Mouse (Mus musculus): ENCODE results near the gene Osbpl6. TPM values are rescaled to one million over a fixed set of nuclear protein-coding genes. Genes with fewer than 3 reads are reported as not detected.

Gene Osbpl6
- polyA plus RNA-seq, 2 experiments: 8.9 to 11.5 TPM

DNA sequence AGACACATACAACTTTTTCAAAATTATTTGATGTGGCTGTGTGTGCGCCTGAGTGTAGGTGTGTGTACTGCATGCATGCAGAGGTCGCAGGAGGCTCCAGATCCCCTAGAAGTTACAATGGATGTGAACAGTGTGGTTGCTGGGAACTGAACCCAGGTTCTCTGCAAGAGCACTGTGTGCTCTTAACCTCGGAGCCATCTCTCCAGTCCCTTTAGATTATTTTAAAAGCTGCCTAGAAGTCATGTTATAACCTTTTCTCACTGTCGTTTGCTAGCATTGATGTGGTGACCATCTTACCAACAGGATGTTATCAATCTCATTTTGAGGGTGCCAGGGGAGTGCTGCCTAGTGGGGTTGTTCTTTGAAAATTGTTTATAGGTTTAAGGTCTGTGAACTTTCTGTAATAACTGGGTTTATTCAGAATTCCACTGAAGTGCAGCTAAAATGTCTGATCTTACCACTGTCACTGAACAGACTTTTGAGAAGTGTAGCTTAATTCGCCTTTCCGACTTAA lies 15.2 kb downstream of the Osbpl6 start:
- no peak for TF ChIP-seq POLR2A (IDR thresholded peaks at IDR 0.05; ENCODE audit: borderline replicate concordance, extremely low read depth, insufficient read depth, insufficient read length)
- DNase-seq (ENCODE audit: low spot score) (no peak), ATAC-seq (ENCODE audit: low FRiP score, low read depth) (no peak)
- Histone ChIP-seq H3K4me3 (replicated peaks; ENCODE audit: low read length) (no peak overlapping the region), H3K27ac (replicated peaks; ENCODE audit: low read depth, low read length) (no peak overlapping the region), H3K36me3 (ENCODE audit: control insufficient read depth, insufficient read depth, low read length) (no peaks in the 10 kb centered on the region), H3K9ac (ENCODE audit: low read depth, low read length, severe bottlenecking) (no peak overlapping the region), H3K27me3 (ENCODE audit: control insufficient read depth, insufficient read depth, low read length) (no peaks in the 10 kb centered on the region), H3K4me2 (replicated peaks; ENCODE audit: low read depth, low read length, severe bottlenecking) (no peak overlapping the region), H3K4me1 (ENCODE audit: control insufficient read depth, insufficient read depth, low read length) (no peaks in the 10 kb centered on the region), H3K9me3 (ENCODE audit: control insufficient read depth, low read length) (no peaks in the 10 kb centered on the region)
- WGBS: 53% methylated on average over 6 of the region's 6 CpGs

DNA sequence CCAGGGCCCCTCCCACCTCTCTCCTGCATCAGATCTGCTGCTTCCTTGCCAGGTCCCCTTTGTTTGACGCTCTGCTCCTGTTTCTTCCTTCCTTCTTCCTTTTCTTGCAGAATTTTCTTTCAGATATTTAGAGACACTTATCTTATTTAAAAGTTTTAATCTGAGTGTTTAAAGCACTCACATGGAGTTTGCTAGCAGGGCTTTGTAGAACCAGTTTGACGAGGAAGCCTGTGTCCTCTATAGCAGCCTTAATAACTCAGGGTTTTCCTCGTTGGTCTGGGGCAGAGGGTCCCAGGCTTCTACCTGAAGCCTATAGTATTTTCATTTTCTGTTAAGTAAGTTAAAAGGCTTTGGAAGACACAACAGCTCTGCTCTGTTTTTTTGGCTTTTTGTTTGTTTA lies 20.5 kb downstream of the Osbpl6 start:
- H3K4me3 ChIP-seq (replicated peaks; ENCODE audit: low read length): no peak overlapping the region
- no peaks in the 10 kb centered on the region for H3K36me3 ChIP-seq (ENCODE audit: control insufficient read depth, insufficient read depth, low read length)
- no peak overlapping the region for H3K9ac ChIP-seq (ENCODE audit: low read depth, low read length, severe bottlenecking)
- WGBS: 62% methylated on average over 3 of the region's 3 CpGs
- H3K9me3 ChIP-seq (ENCODE audit: control insufficient read depth, low read length): no peaks in the 10 kb centered on the region
- no peaks in the 10 kb centered on the region for H3K4me1 ChIP-seq (ENCODE audit: control insufficient read depth, insufficient read depth, low read length)
- H3K27ac ChIP-seq (replicated peaks; ENCODE audit: low read depth, low read length): no peak overlapping the region
- H3K4me2 ChIP-seq (replicated peaks; ENCODE audit: low read depth, low read length, severe bottlenecking): no peak overlapping the region
- ATAC-seq (ENCODE audit: low FRiP score, low read depth) (no peak), DNase-seq (ENCODE audit: low spot score) (no peak)
- H3K27me3 ChIP-seq (ENCODE audit: control insufficient read depth, insufficient read depth, low read length): no peaks in the 10 kb centered on the region
- TF ChIP-seq POLR2A (IDR thresholded peaks at IDR 0.05; ENCODE audit: borderline replicate concordance, extremely low read depth, insufficient read depth, insufficient read length): no peak

DNA sequence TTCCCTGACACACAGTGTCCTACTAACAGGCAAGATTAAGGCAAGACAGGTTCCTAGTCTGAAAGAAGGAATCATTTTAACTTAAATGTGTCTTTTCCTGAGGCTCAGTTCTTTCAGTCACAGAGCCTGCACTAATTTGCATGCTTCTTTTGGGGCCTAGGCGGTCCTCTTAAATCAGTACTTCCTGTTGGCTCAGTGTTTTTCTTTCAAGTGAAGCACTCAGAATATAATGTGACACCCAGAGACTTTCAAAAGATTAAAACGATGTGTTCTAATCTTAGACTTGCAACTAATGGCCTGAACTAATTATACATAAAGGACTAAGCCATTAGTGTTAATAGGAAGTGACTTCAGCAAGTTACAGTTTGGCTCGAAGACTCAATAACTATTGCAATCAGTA lies 23.0 kb downstream of the Osbpl6 start:
- 34% methylated on average over 3 of the region's 3 CpGs for WGBS
- Histone ChIP-seq H3K27ac (replicated peaks; ENCODE audit: low read depth, low read length) (no peak overlapping the region), H3K9me3 (ENCODE audit: control insufficient read depth, low read length) (no peaks in the 10 kb centered on the region), H3K4me1 (ENCODE audit: control insufficient read depth, insufficient read depth, low read length) (peaks cover 3% of the 10 kb centered on the region; the same call in 1 of the 2 replicates), H3K4me3 (replicated peaks; ENCODE audit: low read length) (no peak overlapping the region), H3K36me3 (ENCODE audit: control insufficient read depth, insufficient read depth, low read length) (no peaks in the 10 kb centered on the region), H3K27me3 (ENCODE audit: control insufficient read depth, insufficient read depth, low read length) (no peaks in the 10 kb centered on the region), H3K4me2 (replicated peaks; ENCODE audit: low read depth, low read length, severe bottlenecking) (no peak overlapping the region), H3K9ac (ENCODE audit: low read depth, low read length, severe bottlenecking) (no peak overlapping the region)
- DNase-seq (ENCODE audit: low spot score) (no peak), ATAC-seq (ENCODE audit: low FRiP score, low read depth) (no peak)
- no peak for TF ChIP-seq POLR2A (IDR thresholded peaks at IDR 0.05; ENCODE audit: borderline replicate concordance, extremely low read depth, insufficient read depth, insufficient read length)

DNA sequence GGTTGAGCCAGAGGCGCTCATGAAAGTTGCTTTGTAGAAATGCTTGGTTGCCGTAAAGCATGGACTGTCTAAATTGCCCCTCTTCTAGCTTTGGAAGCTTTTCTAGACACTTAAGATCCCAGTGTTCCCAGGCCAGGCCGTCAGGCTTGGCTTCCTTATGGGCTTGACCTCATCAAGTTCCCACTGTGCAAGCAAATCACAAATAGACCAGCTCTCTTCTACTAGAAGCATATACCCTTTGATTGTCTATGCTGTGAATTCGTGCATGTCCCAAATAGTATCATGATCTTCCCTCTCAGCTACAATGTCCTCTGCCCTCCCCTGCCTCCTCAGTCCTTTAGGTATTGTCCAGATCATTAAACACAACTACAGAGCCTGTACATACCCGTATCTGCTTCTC lies 23.5 kb downstream of the Osbpl6 start:
- Histone ChIP-seq H3K36me3 (ENCODE audit: control insufficient read depth, insufficient read depth, low read length) (no peaks in the 10 kb centered on the region), H3K4me3 (replicated peaks; ENCODE audit: low read length) (no peak overlapping the region), H3K4me1 (ENCODE audit: control insufficient read depth, insufficient read depth, low read length) (peaks cover 3% of the 10 kb centered on the region; the same call in 1 of the 2 replicates), H3K9me3 (ENCODE audit: control insufficient read depth, low read length) (no peaks in the 10 kb centered on the region), H3K4me2 (replicated peaks; ENCODE audit: low read depth, low read length, severe bottlenecking) (no peak overlapping the region), H3K27me3 (ENCODE audit: control insufficient read depth, insufficient read depth, low read length) (no peaks in the 10 kb centered on the region), H3K27ac (replicated peaks; ENCODE audit: low read depth, low read length) (no peak overlapping the region), H3K9ac (ENCODE audit: low read depth, low read length, severe bottlenecking) (no peak overlapping the region)
- DNase-seq (ENCODE audit: low spot score) (no peak), ATAC-seq (ENCODE audit: low FRiP score, low read depth) (no peak)
- TF ChIP-seq POLR2A (IDR thresholded peaks at IDR 0.05; ENCODE audit: borderline replicate concordance, extremely low read depth, insufficient read depth, insufficient read length): no peak
- WGBS: 58% methylated on average over 5 of the region's 5 CpGs

DNA sequence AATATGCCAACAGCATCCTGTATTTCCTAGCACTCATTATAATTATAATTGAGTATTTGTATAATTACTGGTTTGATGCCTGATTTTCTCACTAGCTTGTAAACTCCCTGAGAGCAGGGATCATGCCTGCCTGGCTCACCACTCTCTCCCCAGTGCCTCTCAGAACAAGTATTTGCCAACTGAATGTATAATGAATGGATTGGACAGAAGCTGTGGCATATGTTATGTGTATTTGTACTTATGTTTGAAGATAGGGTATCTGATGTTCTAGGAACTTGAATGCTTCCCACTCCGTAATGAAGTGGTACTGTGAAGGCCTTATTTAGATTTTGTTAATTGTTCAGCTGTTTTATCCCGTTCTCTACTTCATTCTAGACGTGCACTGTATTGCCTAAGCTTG lies 24.2 kb downstream of the Osbpl6 start:
- Histone ChIP-seq H3K4me2 (replicated peaks; ENCODE audit: low read depth, low read length, severe bottlenecking) (no peak overlapping the region), H3K27ac (replicated peaks; ENCODE audit: low read depth, low read length) (no peak overlapping the region), H3K27me3 (ENCODE audit: control insufficient read depth, insufficient read depth, low read length) (no peaks in the 10 kb centered on the region), H3K4me3 (replicated peaks; ENCODE audit: low read length) (no peak overlapping the region), H3K9me3 (ENCODE audit: control insufficient read depth, low read length) (no peaks in the 10 kb centered on the region), H3K9ac (ENCODE audit: low read depth, low read length, severe bottlenecking) (no peak overlapping the region), H3K4me1 (ENCODE audit: control insufficient read depth, insufficient read depth, low read length) (peaks cover 3% of the 10 kb centered on the region; the same call in 1 of the 2 replicates), H3K36me3 (ENCODE audit: control insufficient read depth, insufficient read depth, low read length) (no peaks in the 10 kb centered on the region)
- WGBS: 88% methylated on average over 3 of the region's 3 CpGs
- ATAC-seq (ENCODE audit: low FRiP score, low read depth) (no peak), DNase-seq (ENCODE audit: low spot score) (no peak)
- TF ChIP-seq POLR2A (IDR thresholded peaks at IDR 0.05; ENCODE audit: borderline replicate concordance, extremely low read depth, insufficient read depth, insufficient read length): no peak

DNA sequence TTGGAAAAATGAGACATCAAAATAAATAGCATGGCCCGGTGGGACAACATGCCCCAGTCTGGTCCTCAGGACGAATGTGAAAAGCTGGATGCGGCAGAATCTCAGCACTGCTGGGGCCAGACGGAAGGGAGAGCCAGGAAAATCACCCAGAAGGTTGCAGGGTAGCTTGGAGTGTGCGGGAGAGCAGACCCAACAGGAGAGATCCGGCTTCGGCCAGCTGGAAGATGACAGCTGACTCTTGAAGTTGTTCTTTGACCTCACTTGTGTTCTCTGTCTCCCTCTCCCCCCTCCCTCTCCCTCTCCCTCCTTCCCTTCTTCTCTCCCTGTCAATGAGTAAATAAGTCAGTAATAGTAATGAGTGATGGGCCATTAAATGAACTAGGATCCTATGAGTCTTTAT lies 27.9 kb downstream of the Osbpl6 start:
- Histone ChIP-seq H3K27ac (replicated peaks; ENCODE audit: low read depth, low read length) (no peak overlapping the region), H3K27me3 (ENCODE audit: control insufficient read depth, insufficient read depth, low read length) (no peaks in the 10 kb centered on the region), H3K4me1 (ENCODE audit: control insufficient read depth, insufficient read depth, low read length) (peaks cover 3% of the 10 kb centered on the region; the same call in 1 of the 2 replicates), H3K9ac (ENCODE audit: low read depth, low read length, severe bottlenecking) (no peak overlapping the region), H3K36me3 (ENCODE audit: control insufficient read depth, insufficient read depth, low read length) (no peaks in the 10 kb centered on the region), H3K4me2 (replicated peaks; ENCODE audit: low read depth, low read length, severe bottlenecking) (no peak overlapping the region), H3K9me3 (ENCODE audit: control insufficient read depth, low read length) (no peaks in the 10 kb centered on the region), H3K4me3 (replicated peaks; ENCODE audit: low read length) (no peak overlapping the region)
- DNase-seq (ENCODE audit: low spot score) (no peak), ATAC-seq (ENCODE audit: low FRiP score, low read depth) (no peak)
- 78% methylated on average over 7 of the region's 7 CpGs for WGBS
- TF ChIP-seq POLR2A (IDR thresholded peaks at IDR 0.05; ENCODE audit: borderline replicate concordance, extremely low read depth, insufficient read depth, insufficient read length): no peak

All from limb, embryonic 14.5 days (tissue).